Mouse (Mus musculus): ENCODE measurements at regions not wholly inside any gene's neighbourhood (a gene's known extent, or its start where the extent isn't known, plus 50 kb on each side); places are given as distances from the start of the nearest gene placed in this dataset.

- ATAC-seq (replicated peaks; ENCODE audit: poor library complexity, severe bottlenecking), result no peak
Measured at GRCm38 (mm10) chr5:119739386-119739785, 68.9 kb downstream of the Tbx3 start.

- peak; percentile 82 for ATAC-seq (replicated peaks; ENCODE audit: poor library complexity, severe bottlenecking)
Measured at GRCm38 (mm10) chr5:119741116-119741515, 70.6 kb downstream of the Tbx3 start.

GRCm38 (mm10) chr5:119743733-119744132 is 73.3 kb downstream of the Tbx3 start:
- ATAC-seq (replicated peaks; ENCODE audit: poor library complexity, severe bottlenecking), result no peak

- ATAC-seq (replicated peaks; ENCODE audit: poor library complexity, severe bottlenecking), result no peak
Measured at GRCm38 (mm10) chr5:119747038-119747437, 76.6 kb downstream of the Tbx3 start.

- no peak for ATAC-seq (replicated peaks; ENCODE audit: poor library complexity, severe bottlenecking)
Measured at GRCm38 (mm10) chr5:119748667-119749066, 78.2 kb downstream of the Tbx3 start.

GRCm38 (mm10) chr5:119749153-119749552 is 78.7 kb downstream of the Tbx3 start:
- ATAC-seq (replicated peaks; ENCODE audit: poor library complexity, severe bottlenecking), result no peak

- ATAC-seq (replicated peaks; ENCODE audit: poor library complexity, severe bottlenecking), result no peak
Measured at GRCm38 (mm10) chr5:119755782-119756181, 76.7 kb upstream of the Tbx5 start.

- ATAC-seq (replicated peaks; ENCODE audit: poor library complexity, severe bottlenecking), result no peak
Measured at GRCm38 (mm10) chr5:119758880-119759279, 73.6 kb upstream of the Tbx5 start.

GRCm38 (mm10) chr5:119762102-119762501 is 70.4 kb upstream of the Tbx5 start:
- no peak for ATAC-seq (replicated peaks; ENCODE audit: poor library complexity, severe bottlenecking)

GRCm38 (mm10) chr5:119763337-119763736 is 69.1 kb upstream of the Tbx5 start:
- ATAC-seq (replicated peaks; ENCODE audit: poor library complexity, severe bottlenecking), result no peak

- ATAC-seq (replicated peaks; ENCODE audit: poor library complexity, severe bottlenecking), result no peak
Measured at GRCm38 (mm10) chr5:119766372-119766771, 66.1 kb upstream of the Tbx5 start.

- no peak for ATAC-seq (replicated peaks; ENCODE audit: poor library complexity, severe bottlenecking)
Measured at GRCm38 (mm10) chr5:119770951-119771350, 61.5 kb upstream of the Tbx5 start.

- no peak for ATAC-seq (replicated peaks; ENCODE audit: poor library complexity, severe bottlenecking)
Measured at GRCm38 (mm10) chr5:119776106-119776887, 56.2 kb upstream of the Tbx5 start.

GRCm38 (mm10) chr5:119777836-119778235 is 54.6 kb upstream of the Tbx5 start:
- peak; percentile 65 for ATAC-seq (replicated peaks; ENCODE audit: poor library complexity, severe bottlenecking)

- no peak for ATAC-seq (replicated peaks; ENCODE audit: poor library complexity, severe bottlenecking)
Measured at GRCm38 (mm10) chr5:119781375-119781774, 51.1 kb upstream of the Tbx5 start.

Measured in granulocyte monocyte progenitor cell, adult 5-6 weeks (primary cell).